Mouse (Mus musculus) small intestine, adult 2 months (tissue): ENCODE measurements at regions not wholly inside any gene's neighbourhood (a gene's known extent, or its start where the extent isn't known, plus 50 kb on each side); places are given as distances from the start of the nearest gene placed in this dataset.

Experiments
- CTCF ChIP-seq: fragments of 200-500 bp; IDR thresholded peaks from 2 replicates; pipeline ENCODE4 v1.5.1; 2012; ENCODE audit warnings: low read depth, mild to moderate bottlenecking, control low read depth, inconsistent platforms, low read length, moderate library complexity, mixed read lengths; ENCODE audit not compliant: insufficient replicate concordance, insufficient read length; ENCODE audit errors: extremely low read depth
- POLR2A ChIP-seq: fragments of 200-500 bp; IDR thresholded peaks from 2 replicates; pipeline ENCODE4 v1.6.1; 2012; ENCODE audit warnings: low read depth, mild to moderate bottlenecking, control low read depth, inconsistent platforms, low read length, moderate library complexity

DNA sequence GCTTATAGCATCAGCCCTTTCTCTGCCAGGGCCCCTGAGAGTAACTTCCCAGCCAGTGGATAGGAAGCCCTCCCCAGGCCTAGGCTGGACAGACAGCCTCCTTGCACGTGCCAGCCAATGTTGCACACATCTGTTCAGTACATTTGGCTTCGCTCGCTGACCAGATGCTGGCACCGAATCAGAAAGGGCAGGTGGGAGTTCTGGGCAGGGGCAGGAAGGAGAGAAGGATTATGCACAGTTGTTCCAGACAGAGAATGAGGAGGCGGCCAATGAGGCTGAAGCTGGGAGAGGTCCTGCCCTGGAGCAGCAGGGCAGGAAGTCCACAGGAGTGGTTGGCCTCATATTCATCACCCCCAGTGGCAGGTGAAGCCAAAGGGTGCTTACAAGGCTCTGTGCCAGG is 161.8 kb upstream of the Lpp start:
- no peak for TF ChIP-seq POLR2A
- no peak for TF ChIP-seq CTCF
